Mouse (Mus musculus) T-cell, adult 2 months (primary cell): ENCODE measurements around the gene Sfxn4.

Experiments
- DNase-seq: peaks from one replicate; pipeline ENCODE4 v3.0.0; 2022; ENCODE audit warnings: low spot score

Gene Sfxn4

GRCm38 (mm10) chr19:60837747-60838146 lies 23.5 kb downstream of the Sfxn4 start:
- DNase-seq = peak; percentile 73

GRCm38 (mm10) chr19:60818677-60819076 lies 42.6 kb downstream of the Sfxn4 start:
- no peak for DNase-seq

- no peak for DNase-seq
Measured at GRCm38 (mm10) chr19:60813133-60813532, 48.1 kb downstream of the Sfxn4 start.

DNA sequence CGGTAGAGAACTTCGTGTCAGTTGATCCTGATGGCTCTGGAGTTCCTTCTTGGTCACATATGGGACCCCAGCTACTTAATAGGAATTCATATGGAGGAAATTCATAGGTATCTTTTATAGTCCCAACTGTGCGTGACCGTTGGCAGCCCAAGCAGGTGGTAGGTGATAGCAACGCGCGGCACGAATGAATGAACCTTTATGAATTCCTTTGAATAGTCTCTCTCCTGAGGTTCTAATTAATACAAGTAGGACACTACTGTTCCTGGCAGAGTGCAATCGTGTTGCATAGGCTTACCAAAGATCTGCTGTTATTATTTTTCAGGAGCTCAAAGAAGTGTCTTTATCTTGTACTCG lies 49.3 kb downstream of the Sfxn4 start:
- no peak for DNase-seq

DNA sequence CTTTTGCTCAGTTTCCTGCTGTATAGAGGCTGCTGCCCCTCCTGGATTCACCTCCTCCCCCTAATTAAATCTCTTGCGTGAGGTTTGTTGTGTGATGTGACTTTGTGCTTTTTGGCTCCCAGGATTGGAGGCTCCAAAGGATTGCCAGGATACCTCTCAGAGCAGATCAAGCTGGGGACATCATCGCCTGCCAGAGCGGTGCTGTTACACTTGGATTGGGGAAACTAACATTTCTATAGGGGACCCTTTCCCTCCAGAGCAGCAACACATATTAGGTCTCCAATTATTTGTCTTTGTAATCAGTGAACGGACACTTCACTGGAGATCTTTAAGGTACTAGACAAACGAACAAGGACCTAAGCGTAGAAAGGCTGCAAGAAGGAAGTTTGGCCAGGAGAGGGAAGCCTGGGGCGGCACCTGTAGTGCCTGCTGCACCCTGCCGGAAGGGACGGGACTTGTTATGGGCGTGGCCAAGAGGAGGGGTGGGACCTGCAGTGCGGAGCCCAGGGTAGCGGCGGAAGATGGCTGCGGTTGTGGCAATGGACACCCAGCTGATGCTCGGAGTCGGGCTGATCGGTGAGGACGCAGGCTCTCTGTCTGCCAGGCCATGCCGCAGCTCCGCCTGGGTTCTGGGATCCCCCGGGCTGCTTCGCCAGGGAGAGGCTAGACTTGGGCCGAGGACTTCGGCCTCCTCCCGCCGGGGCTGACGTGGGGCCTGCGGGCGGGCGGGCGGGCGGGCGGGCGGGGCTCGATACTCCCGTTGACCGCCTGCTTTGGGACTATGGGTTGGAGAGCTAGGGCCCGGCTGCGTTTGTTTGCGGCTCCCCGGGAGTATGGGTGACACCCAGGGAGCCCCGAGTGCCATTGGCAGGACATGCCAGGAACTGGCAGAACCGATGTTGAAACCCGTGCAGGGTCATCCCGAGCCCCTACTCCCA lies 49.9 kb downstream of the Sfxn4 start, which contains the start of gene Fam45a:
Gene Fam45a (plus strand): TSS at position 488 of the 938 bp plus-strand sequence.
- DNase-seq = peak; percentile 94

DNA sequence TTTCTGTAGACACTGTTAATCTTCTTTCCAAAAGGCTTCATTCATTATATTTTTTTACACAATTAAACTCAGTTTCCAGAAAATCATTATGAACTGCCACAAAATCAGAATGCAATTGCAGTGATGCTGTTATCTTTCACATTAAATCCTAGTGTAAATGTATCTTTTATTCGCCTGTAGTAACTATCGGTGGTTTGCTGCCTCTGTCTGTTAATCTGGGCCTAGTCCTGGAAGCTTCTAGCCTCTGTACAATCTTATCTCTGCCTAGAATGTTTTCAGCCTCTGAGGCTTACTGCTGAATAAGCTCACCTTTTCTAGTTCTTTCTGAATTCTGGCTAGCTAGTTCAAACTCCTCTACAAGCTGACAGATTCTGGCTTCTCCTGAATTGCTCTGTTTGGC lies 51.4 kb downstream of the Sfxn4 start:
- DNase-seq = no peak

- no peak for DNase-seq
Measured at GRCm38 (mm10) chr19:60804903-60805302, 56.4 kb downstream of the Sfxn4 start.

GRCm38 (mm10) chr19:60799867-60800569 lies 61.3 kb downstream of the Sfxn4 start:
- DNase-seq = no peak

DNA sequence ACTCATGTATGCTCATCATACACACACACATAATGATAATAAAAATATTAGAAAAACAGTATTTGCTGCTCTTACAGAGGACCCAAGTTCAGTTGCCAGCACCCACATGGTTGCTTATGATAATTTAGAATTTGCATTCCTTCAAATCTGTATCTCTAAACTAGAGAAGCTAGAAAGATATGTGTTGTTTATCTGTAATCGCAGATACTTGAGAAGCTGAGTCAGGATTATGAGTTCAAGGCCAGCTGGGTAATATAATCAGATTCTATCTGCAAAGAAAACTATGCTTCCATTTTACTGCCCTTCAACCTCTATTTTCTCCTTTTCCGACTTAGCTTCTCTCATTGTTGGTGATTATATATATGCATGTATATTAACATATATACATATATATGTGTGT lies 63.9 kb downstream of the Sfxn4 start:
- DNase-seq = no peak

GRCm38 (mm10) chr19:60795244-60795643 lies 66.0 kb downstream of the Sfxn4 start:
- no peak for DNase-seq

DNA sequence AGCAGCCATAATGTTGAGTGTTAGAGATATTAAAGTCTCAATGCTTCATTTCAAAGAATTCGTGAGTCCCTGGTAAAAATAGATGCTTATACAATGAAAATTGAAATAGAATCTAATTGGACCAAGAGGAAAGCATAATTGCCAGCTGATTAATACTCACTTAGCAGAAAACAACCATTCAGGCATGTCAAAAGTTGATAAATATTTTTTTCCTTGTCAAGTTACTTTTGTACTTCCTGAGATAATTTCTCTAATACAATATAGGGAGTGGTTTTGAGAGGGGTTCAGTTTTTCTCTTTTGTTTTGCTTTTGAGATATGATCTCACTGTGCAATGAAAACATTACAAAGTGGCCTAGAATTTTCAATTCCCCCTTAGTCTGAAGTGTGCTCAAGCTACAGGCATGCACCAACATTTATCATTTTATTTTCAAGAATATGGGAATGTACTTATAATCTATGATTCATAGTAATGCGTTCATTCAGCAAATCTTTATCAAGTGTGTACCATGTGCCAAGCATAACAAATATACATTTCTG lies 68.0 kb downstream of the Sfxn4 start:
- no peak for DNase-seq

DNA sequence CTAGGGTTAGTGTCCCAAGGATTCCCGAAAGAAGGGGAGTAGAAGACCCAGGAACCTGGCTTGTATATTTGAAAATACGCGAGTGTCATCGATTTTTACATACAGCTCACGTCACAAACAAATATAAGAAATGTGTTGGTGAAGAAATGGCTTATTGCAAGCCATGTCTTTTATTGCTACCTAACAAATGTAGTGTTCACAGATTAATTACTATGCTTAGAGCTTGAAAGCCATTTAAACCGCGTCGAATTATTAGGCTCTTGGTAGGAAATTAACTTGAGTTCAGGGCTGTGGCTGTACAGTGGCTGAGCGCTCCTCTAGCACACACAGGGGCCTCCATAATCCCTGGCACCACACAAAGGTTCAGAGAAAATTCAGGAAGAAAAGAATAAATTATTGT lies 70.1 kb downstream of the Sfxn4 start:
- no peak for DNase-seq

DNA sequence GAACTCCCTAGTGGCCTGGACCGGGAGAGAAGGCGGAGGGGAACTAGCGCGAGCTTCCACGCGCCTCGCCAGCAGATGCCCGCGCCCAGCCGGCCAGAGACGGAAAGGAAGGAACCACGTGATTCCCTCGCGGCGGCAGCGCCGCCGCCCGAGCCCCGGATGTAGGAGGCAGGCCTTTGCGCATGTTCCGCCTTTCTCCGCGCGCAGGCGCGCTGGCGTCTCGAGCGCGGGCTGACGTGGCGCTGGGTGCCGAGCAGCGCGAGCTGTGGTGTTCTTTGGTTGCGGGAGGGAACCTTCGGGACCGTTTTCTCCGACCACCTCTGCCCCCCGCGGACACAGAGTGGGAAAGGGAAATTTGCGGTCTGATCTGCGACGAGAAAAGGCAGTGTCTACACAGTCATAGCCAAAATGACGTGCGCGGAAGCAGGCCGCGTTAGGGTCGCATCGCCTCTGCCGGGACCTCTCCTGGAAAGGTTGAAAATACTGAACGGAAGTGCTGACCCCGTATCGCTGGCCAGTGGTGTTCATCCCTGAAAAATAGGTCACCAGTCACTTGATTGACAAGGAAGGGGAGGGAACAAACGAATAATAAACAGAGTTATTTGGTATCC lies 70.6 kb downstream of the Sfxn4 start, which contains the start of gene Eif3a:
Gene Eif3a (minus strand): TSS at position 108 of the 611 bp plus-strand sequence.
- DNase-seq = peak; percentile 95

DNA sequence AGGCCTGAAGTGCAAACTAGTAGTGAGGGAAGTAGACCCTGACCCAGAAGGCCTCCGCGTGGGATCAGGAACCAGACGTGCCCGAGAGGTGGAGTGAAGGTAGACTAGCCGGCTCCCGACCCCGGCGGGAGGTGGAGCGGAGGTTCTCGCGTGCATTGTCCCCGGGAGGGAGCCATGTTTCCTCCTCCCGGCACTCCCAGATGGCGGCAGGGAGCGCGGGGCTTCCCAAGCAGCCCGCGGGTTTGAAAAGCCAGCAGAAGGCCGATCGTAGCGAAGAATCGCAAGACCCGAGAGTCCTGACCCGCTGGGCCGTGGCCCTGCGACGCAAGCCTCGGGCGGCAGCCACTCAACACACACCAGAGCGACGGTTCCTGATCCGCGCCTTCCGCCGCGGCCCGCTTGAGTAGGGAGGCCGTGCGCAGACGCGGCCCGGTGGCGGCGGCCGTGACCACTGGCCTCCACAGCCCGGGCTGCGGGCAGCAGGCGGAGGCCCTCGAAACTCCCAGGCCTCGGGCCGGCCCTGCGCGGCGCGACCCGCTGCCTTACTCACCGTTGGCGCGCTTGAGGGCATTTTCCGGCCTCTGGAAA lies 71.3 kb downstream of the Sfxn4 start:
- DNase-seq = peak; percentile 47

DNA sequence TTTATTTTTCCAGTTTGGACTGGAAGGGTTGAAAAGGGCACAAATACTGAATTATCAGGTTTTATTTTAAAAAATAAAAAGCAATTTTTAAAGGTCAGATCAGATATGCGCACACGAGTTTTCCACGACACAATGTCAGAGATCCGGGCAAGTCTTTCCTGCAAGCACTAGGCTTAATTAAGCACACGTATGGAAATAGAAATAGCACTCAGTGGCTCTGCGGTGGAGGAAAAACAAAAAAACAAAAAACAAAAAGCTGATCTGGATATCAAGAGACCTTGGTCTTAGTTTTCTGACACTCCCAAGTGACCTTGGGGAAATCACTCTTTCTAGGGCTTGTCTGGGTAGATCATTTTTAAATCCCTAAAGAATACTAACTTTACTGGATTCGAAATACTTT lies 71.8 kb downstream of the Sfxn4 start:
- no peak for DNase-seq

DNA sequence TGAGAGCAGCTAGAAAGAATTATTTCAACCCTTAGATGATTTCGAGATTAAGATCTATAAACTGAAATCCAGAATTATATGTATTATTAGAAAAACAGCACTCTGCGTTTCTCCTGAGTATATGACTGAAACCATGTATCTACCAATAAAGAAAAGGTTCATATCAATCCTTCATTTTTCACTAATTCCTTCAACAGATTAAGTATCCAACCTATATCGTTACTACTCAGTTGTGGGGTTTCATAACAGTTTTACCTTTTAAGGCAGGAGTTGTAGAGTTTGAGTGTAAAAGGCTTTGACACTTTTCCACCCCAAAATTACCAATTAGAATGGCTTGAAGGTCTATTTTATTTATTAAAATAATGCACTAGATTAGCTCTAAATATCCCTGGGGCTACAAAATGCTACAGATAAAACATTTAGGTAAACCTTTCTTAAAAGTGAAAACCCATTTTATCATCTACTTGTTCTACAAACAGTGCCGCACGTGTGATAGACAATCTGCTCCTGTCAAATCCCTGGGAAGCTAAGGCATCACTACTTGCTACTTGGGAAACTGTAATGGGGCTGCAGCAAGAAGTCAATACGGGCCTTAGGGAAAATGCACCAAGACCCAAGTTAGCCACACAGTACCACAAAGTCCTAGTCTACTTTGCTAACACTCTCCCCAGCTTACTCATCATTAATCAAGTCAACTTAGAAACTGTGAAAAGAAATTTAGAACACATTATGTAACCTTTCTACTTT lies 72.9 kb downstream of the Sfxn4 start:
- no peak for DNase-seq

GRCm38 (mm10) chr19:60787465-60788150 lies 73.7 kb downstream of the Sfxn4 start:
- DNase-seq = no peak
